Mouse (Mus musculus) embryo, embryonic 10.5 days (tissue): ENCODE measurements around the gene Sytl3.
"Not testable (repeated sequence)": the region's sequence is repeated elsewhere in the genome, so short reads cannot be mapped to it uniquely, and the experiment has no call there.

Source experiments
- DNase-seq: peaks from one replicate; pipeline ENCODE4 v3.0.0-alpha.2; 2015; ENCODE audit warnings: low spot score

The Sytl3 gene

DNA sequence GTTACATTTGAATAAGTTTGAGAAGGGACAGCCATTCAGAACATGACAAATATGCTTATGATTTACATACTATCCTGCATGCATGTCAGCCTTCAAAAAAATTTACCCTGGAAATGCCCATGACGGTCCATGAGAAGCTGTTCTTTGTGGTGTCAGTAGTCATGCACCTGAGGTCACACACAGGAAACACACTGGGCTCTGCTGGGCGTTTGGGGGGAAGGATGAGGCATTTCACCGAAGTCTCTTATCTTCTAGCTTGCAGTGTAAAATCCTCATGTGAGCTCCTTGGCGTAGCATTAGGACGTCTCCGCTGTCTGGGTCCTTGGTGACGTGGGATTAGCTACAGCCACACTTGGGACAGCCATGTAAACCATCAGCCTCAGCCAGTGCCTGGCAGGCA lies at the start of gene Sytl3:
Gene Sytl3, plus strand, starts transcription at position 293 of the 400 bp plus-strand sequence.
- DNase-seq: not testable (repeated sequence)

GRCm38 (mm10) chr17:6613524-6613923 lies 45.4 kb upstream of the Sytl3 start:
- DNase-seq: not testable (repeated sequence)

- DNase-seq: not testable (repeated sequence)
Observed at GRCm38 (mm10) chr17:6614316-6614715, 44.6 kb upstream of the Sytl3 start.

GRCm38 (mm10) chr17:6616731-6617130 lies 42.2 kb upstream of the Sytl3 start:
- DNase-seq: not testable (repeated sequence)

GRCm38 (mm10) chr17:6617689-6618400 lies 41.0 kb upstream of the Sytl3 start:
- DNase-seq: not testable (repeated sequence)

DNA sequence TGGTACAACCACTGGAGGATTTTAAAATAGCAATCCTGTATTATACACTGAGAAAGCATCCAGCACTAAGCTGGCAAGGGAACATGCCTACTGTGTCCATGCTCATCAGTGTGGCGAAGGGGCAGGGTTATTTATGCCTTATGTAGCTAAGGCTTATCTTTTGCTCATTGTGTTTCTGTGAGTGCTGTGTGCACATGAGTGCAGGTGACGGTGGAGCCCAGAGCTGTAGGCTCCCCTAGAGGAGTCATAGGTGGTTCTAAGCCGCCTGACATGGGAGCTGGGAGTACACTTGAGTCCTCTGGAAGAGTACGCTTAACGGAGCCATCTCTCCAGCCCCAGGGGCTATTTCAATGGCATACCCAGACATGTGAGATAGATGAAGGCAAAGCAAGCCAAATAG lies 39.6 kb upstream of the Sytl3 start:
- DNase-seq: not testable (repeated sequence)

DNA sequence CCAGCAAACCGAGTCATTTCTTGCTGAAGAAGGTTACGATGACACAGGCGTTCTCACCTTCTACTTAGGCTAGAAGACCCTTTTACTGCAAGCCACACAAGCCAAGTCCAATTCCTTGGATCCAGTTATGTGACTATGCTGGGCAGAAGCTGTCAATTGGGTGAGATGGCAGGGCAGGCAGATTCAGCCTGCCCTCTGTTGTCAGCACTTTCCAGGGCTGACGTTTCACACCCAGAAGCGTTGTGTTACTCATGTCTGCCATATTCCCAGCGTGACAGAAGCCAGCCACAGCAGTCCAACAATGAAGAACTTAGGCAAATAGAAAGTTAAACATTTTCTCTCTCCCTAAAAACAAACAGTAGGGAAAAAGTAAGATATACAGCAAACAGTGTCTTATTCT lies 38.9 kb upstream of the Sytl3 start:
- not testable (repeated sequence) for DNase-seq

GRCm38 (mm10) chr17:6620730-6621451 lies 38.0 kb upstream of the Sytl3 start:
- DNase-seq: not testable (repeated sequence)

GRCm38 (mm10) chr17:6621976-6622375 lies 36.9 kb upstream of the Sytl3 start:
- not testable (repeated sequence) for DNase-seq

- not testable (repeated sequence) for DNase-seq
Observed at GRCm38 (mm10) chr17:6624926-6625558, 33.9 kb upstream of the Sytl3 start.

DNA sequence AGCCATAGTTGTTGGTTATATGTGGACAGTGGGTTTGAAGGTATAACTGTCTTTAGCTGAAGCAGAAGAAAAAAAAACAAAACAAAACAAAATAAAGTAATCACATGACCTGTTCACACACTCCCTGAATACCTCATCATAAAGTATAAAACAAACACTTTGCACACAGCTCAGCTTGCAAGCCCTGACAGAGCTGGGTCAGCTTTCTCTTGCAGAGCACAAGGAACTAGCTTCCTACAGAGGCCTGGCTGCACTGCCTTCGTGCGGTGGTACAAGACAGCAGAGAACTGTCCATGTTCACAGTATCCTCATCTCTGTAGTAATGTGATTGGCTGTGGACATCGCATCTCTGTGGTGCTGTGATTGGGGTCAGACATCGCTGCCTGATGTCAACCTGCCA lies 28.5 kb upstream of the Sytl3 start:
- DNase-seq: not testable (repeated sequence)

DNA sequence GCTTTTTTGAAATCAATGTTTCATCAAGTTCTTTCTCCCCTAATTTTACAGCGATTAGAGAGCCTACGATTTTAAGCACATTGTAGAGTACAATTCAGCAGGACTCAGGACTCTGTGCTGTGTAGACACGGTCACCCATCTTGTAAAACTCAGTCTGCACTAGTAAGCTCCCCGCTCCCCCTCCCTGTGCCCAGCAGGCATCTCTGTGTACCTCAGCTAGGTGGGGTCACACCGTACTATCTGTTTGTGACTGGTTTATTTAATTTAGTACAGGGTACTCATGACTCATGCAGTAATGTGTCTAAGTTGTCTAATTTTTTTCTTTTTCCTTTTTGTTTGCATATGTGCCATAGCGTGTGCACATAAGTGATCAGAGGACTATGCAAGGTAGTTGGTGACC lies 26.0 kb upstream of the Sytl3 start:
- DNase-seq: not testable (repeated sequence)

GRCm38 (mm10) chr17:6635781-6636180 lies 23.1 kb upstream of the Sytl3 start:
- DNase-seq: not testable (repeated sequence)

DNA sequence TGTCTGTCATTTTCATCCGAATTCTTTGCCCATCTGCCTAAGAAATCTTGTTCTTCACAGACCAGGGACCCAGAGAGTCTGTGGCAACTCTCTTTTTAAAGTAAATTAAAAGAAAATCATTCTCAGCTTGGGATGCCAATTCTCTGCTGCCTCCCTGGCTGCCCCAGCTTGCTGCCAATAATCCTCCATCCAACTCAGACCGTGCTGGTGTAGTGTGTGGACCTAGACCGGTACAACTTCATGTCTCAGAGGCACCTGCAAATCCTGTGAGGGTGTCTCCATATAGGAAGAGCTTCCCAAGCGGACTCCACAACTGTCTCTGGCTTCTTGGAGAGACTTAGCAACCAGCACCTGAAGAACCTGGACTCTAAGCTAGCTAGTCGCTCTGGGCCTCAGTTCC lies 22.0 kb upstream of the Sytl3 start:
- no peak for DNase-seq

DNA sequence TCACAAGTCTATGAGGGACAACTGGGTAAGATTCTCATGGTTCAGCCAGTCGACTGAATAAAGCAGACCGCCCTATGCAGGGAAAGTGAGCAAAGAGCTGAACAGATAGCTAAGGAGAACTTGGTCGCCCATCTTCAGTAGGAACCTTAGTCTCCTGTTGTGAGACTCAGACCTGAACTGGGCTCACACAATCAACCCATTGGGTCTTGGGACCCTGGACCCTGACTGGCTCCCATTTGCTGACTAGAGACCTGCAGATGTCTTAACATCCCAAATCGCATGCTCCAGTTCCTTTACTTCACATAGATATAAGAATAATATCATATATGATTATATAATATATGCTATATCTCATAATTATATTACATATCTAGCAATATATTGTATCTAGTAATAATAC lies 21.5 kb upstream of the Sytl3 start:
- DNase-seq: not testable (repeated sequence)

GRCm38 (mm10) chr17:6638444-6638843 lies 20.4 kb upstream of the Sytl3 start:
- DNase-seq: not testable (repeated sequence)

- not testable (repeated sequence) for DNase-seq
Observed at GRCm38 (mm10) chr17:6639486-6639885, 19.4 kb upstream of the Sytl3 start.

DNA sequence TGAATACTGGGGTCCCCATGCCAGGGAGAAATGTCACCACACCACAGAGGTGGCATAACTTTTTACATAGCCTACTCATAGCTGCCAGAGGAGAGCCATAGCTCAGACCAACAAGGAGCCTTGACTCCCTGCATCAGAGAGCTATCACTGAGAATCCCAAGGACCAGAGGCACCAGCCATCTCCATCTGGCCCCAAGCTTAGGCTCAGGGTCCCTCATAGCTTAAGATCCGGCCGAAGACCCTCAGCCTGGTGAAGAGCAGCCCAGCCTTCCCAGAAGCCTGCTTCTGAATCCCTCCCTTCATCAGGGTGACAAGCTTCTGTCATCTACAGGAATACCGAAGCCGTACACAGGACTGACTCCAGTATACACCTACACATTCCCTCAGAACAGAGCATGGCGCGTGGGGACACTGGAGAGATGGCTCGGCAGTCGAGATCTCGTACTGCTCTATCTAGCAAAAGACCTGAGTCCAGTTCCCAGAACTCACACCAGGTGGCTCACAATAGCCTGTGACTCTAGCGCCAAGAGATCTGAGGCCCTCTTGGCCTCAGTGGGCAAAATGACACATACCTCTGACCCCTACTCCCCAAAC lies 18.8 kb upstream of the Sytl3 start:
- DNase-seq: not testable (repeated sequence)

DNA sequence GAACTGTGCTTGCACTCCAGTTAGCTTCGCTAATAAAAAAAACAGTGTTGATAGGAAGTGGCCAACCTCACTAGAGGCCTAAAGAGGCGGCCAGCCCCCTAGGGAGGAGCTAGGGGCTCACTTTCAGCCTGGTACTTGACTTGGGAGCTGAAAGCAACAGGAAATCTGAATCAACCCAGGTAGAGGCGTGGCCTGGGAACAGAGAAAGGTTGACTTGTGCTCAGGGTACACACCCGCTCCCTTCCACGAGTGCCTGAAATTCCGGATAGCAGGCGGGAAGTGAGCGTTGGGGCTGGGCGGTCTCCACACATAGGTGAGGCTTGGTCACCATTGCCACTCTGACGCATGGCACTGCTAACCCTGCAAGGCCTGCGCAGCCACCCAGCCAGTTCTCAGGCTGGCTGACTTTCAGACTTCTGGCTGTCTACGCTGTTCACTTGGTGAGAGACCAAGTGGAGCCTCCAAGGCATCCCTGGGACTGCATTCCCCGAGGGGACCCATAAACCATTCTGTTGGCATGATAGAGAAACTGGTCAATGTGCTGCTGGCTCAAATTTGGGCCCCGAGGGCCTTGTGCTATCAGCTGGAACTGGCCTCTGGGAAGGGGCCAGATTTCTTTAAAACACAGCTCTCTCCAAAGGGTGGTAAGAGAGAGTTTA lies 18.0 kb upstream of the Sytl3 start:
- DNase-seq: not testable (repeated sequence)

GRCm38 (mm10) chr17:6644210-6644609 lies 14.7 kb upstream of the Sytl3 start:
- DNase-seq: not testable (repeated sequence)

GRCm38 (mm10) chr17:6644673-6645072 lies 14.2 kb upstream of the Sytl3 start:
- DNase-seq: not testable (repeated sequence)

- not testable (repeated sequence) for DNase-seq
Observed at GRCm38 (mm10) chr17:6645668-6646067, 13.2 kb upstream of the Sytl3 start.
